Mouse (Mus musculus): ENCODE measurements around the gene Wdsub1. TPM values are rescaled to one million over a fixed set of nuclear protein-coding genes. Genes with fewer than 3 reads are reported as not detected.

Gene Wdsub1
- total RNA-seq (2014; rRNA removed) (18.2 and 21.9 TPM in 2 replicates), polyA plus RNA-seq (2015; fragmentation: Nextera tagmentation; extraction: Ambion mirVana) (8.8 and 14.7 TPM in 2 replicates)

DNA sequence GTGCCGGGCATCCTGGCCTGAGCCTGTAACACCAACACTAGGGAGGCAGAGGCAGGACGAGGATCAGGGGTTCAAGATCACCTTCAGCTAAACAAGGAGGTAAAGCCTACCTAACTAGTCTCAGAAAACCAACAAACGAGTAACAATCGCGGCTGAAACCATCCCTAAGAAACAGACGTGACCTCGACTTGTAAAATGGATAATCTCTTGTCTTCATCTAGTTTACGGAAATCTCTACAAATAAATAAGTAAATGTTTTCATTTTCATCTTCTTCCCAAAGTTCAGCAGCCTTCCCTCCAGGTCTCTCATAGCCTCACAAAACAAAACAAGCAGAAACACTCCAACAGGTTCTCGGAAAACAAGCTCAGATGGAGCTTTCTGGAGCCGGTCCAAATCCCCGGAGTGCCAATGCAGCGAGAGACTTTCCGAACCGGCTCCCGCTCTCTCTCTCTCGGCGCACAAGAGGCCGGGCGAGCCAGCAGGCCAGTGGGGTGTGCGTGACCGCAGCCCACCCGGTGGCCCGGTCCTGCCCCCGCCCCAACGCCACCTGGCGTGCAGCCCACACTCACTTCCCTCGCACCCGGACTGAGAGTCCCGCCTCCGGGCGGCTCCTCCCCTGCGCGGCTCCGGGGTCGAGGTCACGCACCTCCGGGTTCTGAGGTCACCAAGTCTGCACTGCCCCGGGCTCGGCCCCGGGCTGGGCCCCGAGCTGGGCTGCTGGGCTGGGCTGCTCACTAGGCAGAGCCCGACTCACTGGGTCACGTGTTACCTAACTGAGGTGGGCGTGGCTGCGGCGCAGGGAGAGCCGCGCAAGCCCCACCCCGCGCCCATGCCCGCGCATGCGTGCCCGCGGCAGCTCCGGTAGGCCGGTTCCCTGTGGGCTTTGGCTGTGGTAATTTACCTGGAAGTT lies at the start of gene Wdsub1:
TSS of gene Wdsub1 (minus strand) at position 761 of the 911 bp plus-strand sequence.
- H3K27me3 ChIP-seq (ENCODE audit: insufficient read depth, low read length), result no peaks in the 10 kb centered on the region
- H3K9ac ChIP-seq, result peak within 1 kb of the TSS; percentile 69
- ATAC-seq (peak; percentile 98), DNase-seq (peak; percentile 91)
- 0 out of 2 replicates have a peak, but pooled peaks cover 4% of the 10 kb centered on the region for H3K4me1 ChIP-seq (ENCODE audit: insufficient read depth)
- WGBS, result 5% methylated on average over 57 of the region's 57 CpGs
- H3K36me3 ChIP-seq (ENCODE audit: insufficient read depth), result no peaks in the 10 kb centered on the region
- peak within 1 kb of the TSS; percentile 95 for H3K4me2 ChIP-seq (ENCODE audit: low read depth)
- H3K4me3 ChIP-seq (ENCODE audit: low read depth, low read length), result peak within 1 kb of the TSS; percentile 81
- H3K27ac ChIP-seq (ENCODE audit: low read depth, low read length), result no peak within 1 kb of the TSS; the same call in 1 of the 2 replicates
- H3K9me3 ChIP-seq (ENCODE audit: low read length), result no peaks in the 10 kb centered on the region
- peak; percentile 26; the same call in 1 of the 2 replicates for TF ChIP-seq CTCF (IDR thresholded peaks at IDR 0.05; ENCODE audit: low read depth)

- Histone ChIP-seq H3K4me3 (ENCODE audit: low read depth, low read length) (no peak overlapping the region), H3K27me3 (ENCODE audit: insufficient read depth, low read length) (no peaks in the 10 kb centered on the region), H3K4me1 (ENCODE audit: insufficient read depth) (no peaks in the 10 kb centered on the region), H3K4me2 (ENCODE audit: low read depth) (no peak overlapping the region), H3K9ac (no peak overlapping the region), H3K36me3 (ENCODE audit: insufficient read depth) (peaks cover 31% of the 10 kb centered on the region), H3K9me3 (ENCODE audit: low read length) (no peaks in the 10 kb centered on the region), H3K27ac (ENCODE audit: low read depth, low read length) (no peak overlapping the region)
- no peak for DNase-seq
- no peak for ATAC-seq
- 77% methylated on average over 11 of the region's 11 CpGs for WGBS
- no peak for TF ChIP-seq CTCF (IDR thresholded peaks at IDR 0.05; ENCODE audit: low read depth)
Observed at GRCm38 (mm10) chr2:59913610-59914009, 31.2 kb upstream of the Wdsub1 start.

DNA sequence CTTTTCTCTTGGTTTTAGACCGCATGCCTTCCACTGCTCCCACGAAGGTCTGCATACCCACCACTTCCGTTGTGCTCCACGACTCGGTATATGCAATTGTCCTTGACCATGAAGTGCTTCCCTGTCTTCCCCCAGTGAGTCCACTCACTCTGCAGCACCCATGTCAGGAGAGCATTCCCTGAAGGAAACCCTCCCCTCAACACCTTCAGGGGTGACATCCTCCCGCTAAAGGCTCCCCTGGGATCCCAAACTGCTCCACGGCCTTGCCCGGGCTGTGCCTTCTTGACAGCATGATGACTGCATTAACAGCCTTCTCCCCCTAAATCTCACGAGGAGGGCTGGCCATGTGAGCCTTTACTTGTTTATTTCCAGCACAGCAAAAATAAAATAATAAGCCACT lies 25.7 kb upstream of the Wdsub1 start:
- 93% methylated on average over 9 of the region's 9 CpGs for WGBS
- Histone ChIP-seq H3K36me3 (ENCODE audit: insufficient read depth) (peaks cover 29% of the 10 kb centered on the region), H3K4me1 (ENCODE audit: insufficient read depth) (no peaks in the 10 kb centered on the region), H3K9me3 (ENCODE audit: low read length) (no peaks in the 10 kb centered on the region), H3K9ac (no peak overlapping the region), H3K4me3 (ENCODE audit: low read depth, low read length) (no peak overlapping the region), H3K4me2 (ENCODE audit: low read depth) (no peak overlapping the region), H3K27ac (ENCODE audit: low read depth, low read length) (no peak overlapping the region), H3K27me3 (ENCODE audit: insufficient read depth, low read length) (no peaks in the 10 kb centered on the region)
- no peak for ATAC-seq
- no peak for DNase-seq
- TF ChIP-seq CTCF (IDR thresholded peaks at IDR 0.05; ENCODE audit: low read depth), result no peak

- Histone ChIP-seq H3K27ac (ENCODE audit: low read depth, low read length) (no peak overlapping the region), H3K9me3 (ENCODE audit: low read length) (no peaks in the 10 kb centered on the region), H3K27me3 (ENCODE audit: insufficient read depth, low read length) (no peaks in the 10 kb centered on the region), H3K4me1 (ENCODE audit: insufficient read depth) (no peaks in the 10 kb centered on the region), H3K9ac (no peak overlapping the region), H3K4me3 (ENCODE audit: low read depth, low read length) (no peak overlapping the region), H3K36me3 (ENCODE audit: insufficient read depth) (peaks cover 30% of the 10 kb centered on the region), H3K4me2 (ENCODE audit: low read depth) (no peak overlapping the region)
- TF ChIP-seq CTCF (IDR thresholded peaks at IDR 0.05; ENCODE audit: low read depth), result no peak
- ATAC-seq, result no peak
- no peak for DNase-seq
- 87% methylated on average over 7 of the region's 7 CpGs for WGBS
Observed at GRCm38 (mm10) chr2:59904007-59904406, 21.6 kb upstream of the Wdsub1 start.

- no peak overlapping the region for H3K9ac ChIP-seq
- no peak for DNase-seq
- H3K4me3 ChIP-seq (ENCODE audit: low read depth, low read length), result no peak overlapping the region
- H3K9me3 ChIP-seq (ENCODE audit: low read length), result no peaks in the 10 kb centered on the region
- H3K4me1 ChIP-seq (ENCODE audit: insufficient read depth), result no peaks in the 10 kb centered on the region
- H3K4me2 ChIP-seq (ENCODE audit: low read depth), result no peak overlapping the region
- WGBS, result 78% methylated on average over 4 of the region's 4 CpGs
- ATAC-seq, result no peak
- H3K36me3 ChIP-seq (ENCODE audit: insufficient read depth), result peaks cover 31% of the 10 kb centered on the region
- no peak for TF ChIP-seq CTCF (IDR thresholded peaks at IDR 0.05; ENCODE audit: low read depth)
- H3K27ac ChIP-seq (ENCODE audit: low read depth, low read length), result no peak overlapping the region
- H3K27me3 ChIP-seq (ENCODE audit: insufficient read depth, low read length), result no peaks in the 10 kb centered on the region
Observed at GRCm38 (mm10) chr2:59898666-59899065, 16.3 kb upstream of the Wdsub1 start.

GRCm38 (mm10) chr2:59898105-59898504 lies 15.7 kb upstream of the Wdsub1 start:
- no peak overlapping the region for H3K4me2 ChIP-seq (ENCODE audit: low read depth)
- no peak overlapping the region for H3K9ac ChIP-seq
- H3K4me3 ChIP-seq (ENCODE audit: low read depth, low read length), result no peak overlapping the region
- TF ChIP-seq CTCF (IDR thresholded peaks at IDR 0.05; ENCODE audit: low read depth), result no peak
- H3K27ac ChIP-seq (ENCODE audit: low read depth, low read length), result no peak overlapping the region
- DNase-seq (no peak), ATAC-seq (no peak)
- H3K27me3 ChIP-seq (ENCODE audit: insufficient read depth, low read length), result no peaks in the 10 kb centered on the region
- 86% methylated on average over 6 of the region's 7 CpGs for WGBS
- H3K36me3 ChIP-seq (ENCODE audit: insufficient read depth), result peaks cover 29% of the 10 kb centered on the region
- no peaks in the 10 kb centered on the region for H3K9me3 ChIP-seq (ENCODE audit: low read length)
- no peaks in the 10 kb centered on the region for H3K4me1 ChIP-seq (ENCODE audit: insufficient read depth)

DNA sequence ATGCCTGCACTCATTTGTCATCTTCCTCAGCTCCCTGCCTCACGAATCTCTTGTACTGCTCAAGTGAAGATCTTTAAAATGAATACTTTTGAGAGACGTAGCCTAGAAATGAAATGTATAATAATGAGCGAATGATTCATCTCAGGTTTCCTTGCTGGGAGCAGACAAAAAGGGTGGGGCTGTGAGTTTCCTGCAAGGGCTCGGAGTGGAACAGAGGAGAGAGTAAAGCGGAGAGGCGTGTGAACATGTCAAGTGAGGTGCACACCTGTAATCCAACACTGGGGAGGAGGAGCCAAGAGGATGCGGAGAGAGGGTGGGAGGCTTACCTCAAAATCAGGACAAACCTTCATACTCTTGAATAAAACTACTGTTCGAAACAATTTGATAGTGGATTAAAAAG lies 14.4 kb upstream of the Wdsub1 start:
- no peak overlapping the region for H3K4me2 ChIP-seq (ENCODE audit: low read depth)
- DNase-seq (peak; percentile 9), ATAC-seq (peak; percentile 75)
- H3K27me3 ChIP-seq (ENCODE audit: insufficient read depth, low read length), result no peaks in the 10 kb centered on the region
- no peak overlapping the region for H3K9ac ChIP-seq
- WGBS, result 80% methylated on average over 8 of the region's 8 CpGs
- no peaks in the 10 kb centered on the region for H3K9me3 ChIP-seq (ENCODE audit: low read length)
- no peak for TF ChIP-seq CTCF (IDR thresholded peaks at IDR 0.05; ENCODE audit: low read depth)
- no peak overlapping the region for H3K27ac ChIP-seq (ENCODE audit: low read depth, low read length)
- H3K4me3 ChIP-seq (ENCODE audit: low read depth, low read length), result no peak overlapping the region
- peaks cover 24% of the 10 kb centered on the region for H3K36me3 ChIP-seq (ENCODE audit: insufficient read depth)
- H3K4me1 ChIP-seq (ENCODE audit: insufficient read depth), result no peaks in the 10 kb centered on the region

All from forebrain, postnatal 0 days (tissue).